Mouse (Mus musculus) heart, embryonic 10.5 days (tissue): ENCODE results near the gene Stx18. TPM values are rescaled to one million over a fixed set of nuclear protein-coding genes. Genes with fewer than 3 reads are reported as not detected.

ENCODE experiments used
- DNase-seq: peaks from one replicate; pipeline ENCODE4 v3.0.0-alpha.2; 2017; ENCODE audit warnings: low spot score
- H3K27ac ChIP-seq: fragments of 300-500 bp; sonication (generic); 2 replicates; pipeline ENCODE4 v1.5.1; 2016; ENCODE audit warnings: mild to moderate bottlenecking
- H3K27me3 ChIP-seq: fragments of 300-500 bp; sonication (generic); 2 replicates; pipeline ENCODE4 v1.6.1; 2016; ENCODE audit warnings: mild to moderate bottlenecking; ENCODE audit not compliant: poor library complexity, insufficient read depth, severe bottlenecking
- H3K36me3 ChIP-seq: fragments of 300-500 bp; sonication (generic); 2 replicates; pipeline ENCODE4 v1.6.1; 2016; ENCODE audit warnings: mild to moderate bottlenecking, moderate library complexity
- H3K4me1 ChIP-seq: fragments of 300-500 bp; sonication (generic); 2 replicates; pipeline ENCODE4 v1.6.1; 2016; ENCODE audit warnings: mild to moderate bottlenecking
- H3K4me3 ChIP-seq: fragments of 300-500 bp; sonication (generic); 2 replicates; pipeline ENCODE4 v1.5.1; 2016; ENCODE audit warnings: mild to moderate bottlenecking, moderate library complexity
- H3K9me3 ChIP-seq: fragments of 300-500 bp; sonication (generic); 2 replicates; pipeline ENCODE4 v1.6.1; 2016; ENCODE audit warnings: mild to moderate bottlenecking, moderate library complexity
- WGBS: fragments of 180-500 bp; shearing (Covaris S2); methylation state at CpG from one replicate; pipeline ENCODE4 v1.1.7; 2016; 5-methylcytosine and 5-hydroxymethylcytosine counted together
- polyA plus RNA-seq: library from polyadenylated mRNA; unstranded; fragments of >200 nt; fragmentation: Nextera tagmentation; extraction: Ambion mirVana; gene quantifications from 2 replicates; pipeline ENCODE4 v1.2.1, GENCODE M21; 2016

Stx18 gene
- polyA plus RNA-seq: 37.2 and 43.0 TPM in 2 replicates

GRCm38 (mm10) chr5:38038710-38039592 is at the start of gene Stx18:
TSS of gene Stx18 (plus strand) at chr5:38038742.
- peaks cover 6% of the 10 kb centered on the region; the same call in 1 of the 2 replicates for H3K36me3 ChIP-seq
- DNase-seq: peak; percentile 92
- H3K9me3 ChIP-seq: no peaks in the 10 kb centered on the region
- H3K27me3 ChIP-seq: no peaks in the 10 kb centered on the region
- peak within 1 kb of the TSS; percentile 96 for H3K4me3 ChIP-seq
- peak within 1 kb of the TSS; percentile 95 for H3K27ac ChIP-seq
- H3K4me1 ChIP-seq: peaks cover 7% of the 10 kb centered on the region
- under 1% methylated on average over 57 of the region's 57 CpGs for WGBS

- Histone ChIP-seq H3K27me3 (no peaks in the 10 kb centered on the region), H3K4me3 (no peak overlapping the region), H3K36me3 (no peaks in the 10 kb centered on the region), H3K9me3 (no peaks in the 10 kb centered on the region), H3K4me1 (no peaks in the 10 kb centered on the region), H3K27ac (no peak overlapping the region)
- 79% methylated on average over 5 of the region's 5 CpGs for WGBS
- no peak for DNase-seq
These were observed 46.2 kb upstream of the Stx18 start for GRCm38 (mm10) chr5:37992346-37992745.

GRCm38 (mm10) chr5:37998805-37999204 is 39.7 kb upstream of the Stx18 start:
- H3K4me3 ChIP-seq: no peak overlapping the region
- no peak for DNase-seq
- no peaks in the 10 kb centered on the region for H3K9me3 ChIP-seq
- H3K4me1 ChIP-seq: no peaks in the 10 kb centered on the region
- WGBS: 75% methylated on average over 2 of the region's 2 CpGs
- H3K36me3 ChIP-seq: no peaks in the 10 kb centered on the region
- no peak overlapping the region for H3K27ac ChIP-seq
- H3K27me3 ChIP-seq: no peaks in the 10 kb centered on the region

GRCm38 (mm10) chr5:38002573-38002972 is 36.0 kb upstream of the Stx18 start:
- 62% methylated on average over 4 of the region's 4 CpGs for WGBS
- H3K9me3 ChIP-seq: no peaks in the 10 kb centered on the region
- H3K27ac ChIP-seq: no peak overlapping the region
- H3K4me3 ChIP-seq: no peak overlapping the region
- H3K4me1 ChIP-seq: 0 out of 2 replicates have a peak, but pooled peaks cover 5% of the 10 kb centered on the region
- no peaks in the 10 kb centered on the region for H3K27me3 ChIP-seq
- H3K36me3 ChIP-seq: no peaks in the 10 kb centered on the region
- no peak for DNase-seq

- 0 out of 2 replicates have a peak, but pooled peaks cover 5% of the 10 kb centered on the region for H3K4me1 ChIP-seq
- 80% methylated on average over 5 of the region's 5 CpGs for WGBS
- no peak overlapping the region for H3K4me3 ChIP-seq
- H3K27ac ChIP-seq: no peak overlapping the region
- no peak for DNase-seq
- no peaks in the 10 kb centered on the region for H3K9me3 ChIP-seq
- no peaks in the 10 kb centered on the region for H3K27me3 ChIP-seq
- H3K36me3 ChIP-seq: no peaks in the 10 kb centered on the region
These were observed 33.8 kb upstream of the Stx18 start for GRCm38 (mm10) chr5:38004746-38005145.

- H3K36me3 ChIP-seq: no peaks in the 10 kb centered on the region
- WGBS: 77% methylated on average over 17 of the region's 17 CpGs
- DNase-seq: no peak
- H3K27me3 ChIP-seq: no peaks in the 10 kb centered on the region
- H3K27ac ChIP-seq: no peak overlapping the region
- no peaks in the 10 kb centered on the region for H3K9me3 ChIP-seq
- no peak overlapping the region for H3K4me3 ChIP-seq
- 0 out of 2 replicates have a peak, but pooled peaks cover 5% of the 10 kb centered on the region for H3K4me1 ChIP-seq
These were observed 31.9 kb upstream of the Stx18 start for GRCm38 (mm10) chr5:38006415-38007347.

GRCm38 (mm10) chr5:38009071-38009470 is 29.5 kb upstream of the Stx18 start:
- Histone ChIP-seq H3K9me3 (no peaks in the 10 kb centered on the region), H3K27me3 (no peaks in the 10 kb centered on the region), H3K4me3 (no peak overlapping the region), H3K27ac (no peak overlapping the region), H3K36me3 (no peaks in the 10 kb centered on the region), H3K4me1 (0 out of 2 replicates have a peak, but pooled peaks cover 5% of the 10 kb centered on the region)
- no peak for DNase-seq
- WGBS: 81% methylated on average over 4 of the region's 4 CpGs

- WGBS: 76% methylated on average over 3 of the region's 3 CpGs
These were observed 23.6 kb upstream of the Stx18 start for GRCm38 (mm10) chr5:38014916-38015315.

GRCm38 (mm10) chr5:38016945-38017344 is 21.6 kb upstream of the Stx18 start:
- H3K4me1 ChIP-seq: no peaks in the 10 kb centered on the region
- 71% methylated on average over 3 of the region's 3 CpGs for WGBS
- no peaks in the 10 kb centered on the region; the same call in 1 of the 2 replicates for H3K27me3 ChIP-seq
- DNase-seq: no peak
- no peak overlapping the region for H3K27ac ChIP-seq
- H3K36me3 ChIP-seq: no peaks in the 10 kb centered on the region
- H3K4me3 ChIP-seq: no peak overlapping the region
- H3K9me3 ChIP-seq: no peaks in the 10 kb centered on the region

More at GRCm38 (mm10) chr5:38014916-38015315, 23.6 kb upstream of the Stx18 start:
- Histone ChIP-seq H3K27me3 (no peaks in the 10 kb centered on the region), H3K36me3 (no peaks in the 10 kb centered on the region), H3K4me3 (no peak overlapping the region), H3K27ac (no peak overlapping the region), H3K4me1 (no peaks in the 10 kb centered on the region), H3K9me3 (no peaks in the 10 kb centered on the region)
- no peak for DNase-seq

- 76% methylated on average over 5 of the region's 5 CpGs for WGBS
- DNase-seq: no peak
- H3K4me3 ChIP-seq: no peak overlapping the region
These were observed 10.9 kb upstream of the Stx18 start for GRCm38 (mm10) chr5:38027656-38028055.

GRCm38 (mm10) chr5:38038274-38038673 is 268 bp upstream of the Stx18 start:
- Histone ChIP-seq H3K4me3 (peak overlapping the region; percentile 96), H3K36me3 (peaks cover 3% of the 10 kb centered on the region; the same call in 1 of the 2 replicates), H3K4me1 (peaks cover 7% of the 10 kb centered on the region), H3K9me3 (no peaks in the 10 kb centered on the region), H3K27me3 (peaks cover 4% of the 10 kb centered on the region; the same call in 1 of the 2 replicates), H3K27ac (peak overlapping the region; percentile 95)
- WGBS: 21% methylated on average over 9 of the region's 9 CpGs
- no peak for DNase-seq

More at GRCm38 (mm10) chr5:38027656-38028055, 10.9 kb upstream of the Stx18 start:
- no peaks in the 10 kb centered on the region for H3K9me3 ChIP-seq
- H3K36me3 ChIP-seq: no peaks in the 10 kb centered on the region
- no peaks in the 10 kb centered on the region for H3K4me1 ChIP-seq
- no peaks in the 10 kb centered on the region for H3K27me3 ChIP-seq
- no peak overlapping the region for H3K27ac ChIP-seq

- no peaks in the 10 kb centered on the region for H3K9me3 ChIP-seq
- peaks cover 8% of the 10 kb centered on the region; the same call in 1 of the 2 replicates for H3K36me3 ChIP-seq
- peaks cover 7% of the 10 kb centered on the region for H3K4me1 ChIP-seq
- peak overlapping the region; percentile 95 for H3K27ac ChIP-seq
- no peaks in the 10 kb centered on the region for H3K27me3 ChIP-seq
- WGBS: 28% methylated on average over 9 of the region's 9 CpGs
- H3K4me3 ChIP-seq: peak overlapping the region; percentile 96
- DNase-seq: no peak
These were observed 1.3 kb downstream of the Stx18 start for GRCm38 (mm10) chr5:38039796-38040195.
